Mouse (Mus musculus) ovary, adult 10 weeks (tissue): ENCODE data around the gene Mospd1. TPM values are rescaled to one million over a fixed set of nuclear protein-coding genes. Genes with fewer than 3 reads are reported as not detected.

Experiments used
- polyA plus RNA-seq: library from polyadenylated mRNA; stranded (reverse); fragments of 350-450 nt; fragmentation: Illumina TruSeq; extraction: RNeasy Lipid Tissue Mini Kit (QIAGEN cat#74804); gene quantifications from one replicate; pipeline ENCODE4 v1.2.3, GENCODE M21; 2014

The Mospd1 gene
- 116 TPM for polyA plus RNA-seq

GRCm38 (mm10) chrX:53370366-53370740 lies at the start of gene Mospd1:
Gene Mospd1 (minus strand): TSS chrX:53370502.

Other genes starting within 250 kb of the Mospd1 start
- 5.1 TPM for gene Plac1, start 130.4 kb downstream of the Mospd1 start, polyA plus RNA-seq
- gene Fam122b, start 100.7 kb downstream of the Mospd1 start, polyA plus RNA-seq = 87.2 TPM
- gene Fam122c, start 97.1 kb downstream of the Mospd1 start, polyA plus RNA-seq = not detected
- gene Etd, start 64.4 kb upstream of the Mospd1 start, polyA plus RNA-seq = not detected
- not detected for gene Rtl8c, start 237.5 kb upstream of the Mospd1 start, polyA plus RNA-seq
- not detected for gene Gm14597, start 238.5 kb upstream of the Mospd1 start, polyA plus RNA-seq